Mouse (Mus musculus) mammary gland, adult 2 months (tissue): ENCODE data around the gene Speer4b. TPM values are rescaled to one million over a fixed set of nuclear protein-coding genes. Genes with fewer than 3 reads are reported as not detected.

Experiments
- polyA plus RNA-seq: library from polyadenylated mRNA; depleted of rRNA; stranded (reverse); fragments of >200 nt; gene quantifications from 2 replicates; pipeline ENCODE4 v1.2.3, GENCODE M21; 2012; ENCODE audit warnings: low replicate concordance; rRNA removed

The Speer4b gene
- polyA plus RNA-seq: not detected in 2 replicates

GRCm38 (mm10) chr5:27501338-27501737, at the start of gene Speer4b:
Gene Speer4b, minus strand, starts transcription at chr5:27501438.

